Mouse (Mus musculus): ENCODE measurements around the gene Hoga1. TPM values are rescaled to one million over a fixed set of nuclear protein-coding genes. Genes with fewer than 3 reads are reported as not detected.

Hoga1 gene
- total and polyA plus RNA-seq, 3 experiments, result not detected

DNA sequence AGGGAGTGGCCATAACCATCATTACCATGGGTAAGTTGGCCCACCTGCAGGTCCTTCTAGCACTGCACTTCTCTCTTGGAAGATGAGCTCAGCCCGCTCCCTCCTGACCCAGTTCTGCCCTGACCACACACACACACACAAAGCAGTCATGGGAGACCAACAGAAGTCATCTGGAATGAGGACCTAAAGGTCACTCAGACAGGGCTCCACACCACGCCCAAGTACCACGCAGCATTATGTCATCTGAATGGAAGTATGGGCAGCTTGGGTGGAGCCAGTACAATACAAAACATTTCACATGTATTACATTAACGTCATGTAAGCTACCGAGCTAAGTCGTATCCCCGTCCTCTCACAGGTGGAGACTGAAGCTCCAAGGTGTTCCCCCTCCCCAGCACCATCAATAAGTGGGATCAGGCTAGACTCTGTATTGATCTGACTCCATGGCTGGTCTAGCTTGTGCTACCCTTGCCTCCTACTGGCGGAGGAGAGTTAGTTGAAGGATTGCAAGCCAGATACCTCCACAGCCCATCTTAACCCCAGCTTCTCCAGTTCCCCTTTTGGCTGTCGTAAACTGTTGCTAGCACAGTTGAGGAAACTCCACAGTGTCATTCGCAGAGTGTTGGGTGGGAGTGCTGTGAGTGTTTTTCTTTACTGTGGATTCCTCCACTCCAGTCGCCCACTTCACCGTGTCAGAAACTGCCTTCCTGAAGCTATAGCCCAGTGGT is 44.0 kb upstream of the Hoga1 start:
- ATAC-seq (ENCODE audit: extremely low read depth, insufficient number of reproducible peaks, low FRiP score, poor library complexity, severe bottlenecking), result no peak
- TF ChIP-seq GATA2 (IDR thresholded peaks at IDR 0.05; ENCODE audit: borderline replicate concordance, low read depth, low read length) (no peak), TAL1 (conservative IDR thresholded peaks at IDR 0.05; ENCODE audit: low read depth, low read length) (no peak), CTCF (IDR thresholded peaks at IDR 0.05; ENCODE audit: low read depth, low read length) (no peak), GATA1 (IDR thresholded peaks at IDR 0.05; ENCODE audit: borderline replicate concordance, low read length) (no peak), POLR2AphosphoS5 (IDR thresholded peaks at IDR 0.05; ENCODE audit: insufficient replicate concordance, low read depth, low read length) (no peak)
- no peaks in the 10 kb centered on the region for H3K9me3 ChIP-seq (replicated peaks)
- peaks cover 34% of the 10 kb centered on the region for H3K27me3 ChIP-seq (ENCODE audit: insufficient read depth, low read length)
- no peaks in the 10 kb centered on the region for H3K36me3 ChIP-seq (replicated peaks)
- no peaks in the 10 kb centered on the region; the same call in 1 of the 2 replicates for H3K4me1 ChIP-seq (ENCODE audit: insufficient read depth, low read depth, low read length)
- no peak for DNase-seq (ENCODE audit: low spot score)
- no peak overlapping the region for H3K4me3 ChIP-seq (ENCODE audit: low read depth, low read length)

DNA sequence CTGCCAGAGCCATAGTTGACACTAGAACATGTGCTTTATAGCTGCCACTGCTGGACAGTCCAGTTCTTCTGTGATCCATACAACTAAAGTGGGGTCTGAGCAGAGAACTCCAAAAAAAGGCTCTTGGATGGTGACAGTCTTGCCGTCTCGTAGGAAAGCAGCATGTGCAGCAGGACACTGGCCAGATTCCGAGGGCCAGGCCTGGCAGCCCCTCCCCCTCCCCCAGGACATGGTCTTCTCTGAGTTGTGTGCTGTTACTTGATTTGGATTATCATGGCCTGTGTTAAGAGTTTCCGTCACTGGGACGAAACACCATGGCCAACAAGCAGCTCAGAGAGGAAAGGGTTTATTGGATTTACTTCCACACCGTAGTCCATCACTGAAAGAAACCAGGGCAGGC is 41.2 kb upstream of the Hoga1 start:
- H3K9me3 ChIP-seq (replicated peaks), result no peaks in the 10 kb centered on the region
- no peaks in the 10 kb centered on the region for H3K36me3 ChIP-seq (replicated peaks)
- no peaks in the 10 kb centered on the region; the same call in 1 of the 2 replicates for H3K4me1 ChIP-seq (ENCODE audit: insufficient read depth, low read depth, low read length)
- H3K4me3 ChIP-seq (ENCODE audit: low read depth, low read length), result no peak overlapping the region
- TF ChIP-seq CTCF (IDR thresholded peaks at IDR 0.05; ENCODE audit: low read depth, low read length), result no peak
- DNase-seq (ENCODE audit: low spot score) (no peak), ATAC-seq (ENCODE audit: extremely low read depth, insufficient number of reproducible peaks, low FRiP score, poor library complexity, severe bottlenecking) (no peak)
- H3K27me3 ChIP-seq (ENCODE audit: insufficient read depth, low read length), result peaks cover 24% of the 10 kb centered on the region

DNA sequence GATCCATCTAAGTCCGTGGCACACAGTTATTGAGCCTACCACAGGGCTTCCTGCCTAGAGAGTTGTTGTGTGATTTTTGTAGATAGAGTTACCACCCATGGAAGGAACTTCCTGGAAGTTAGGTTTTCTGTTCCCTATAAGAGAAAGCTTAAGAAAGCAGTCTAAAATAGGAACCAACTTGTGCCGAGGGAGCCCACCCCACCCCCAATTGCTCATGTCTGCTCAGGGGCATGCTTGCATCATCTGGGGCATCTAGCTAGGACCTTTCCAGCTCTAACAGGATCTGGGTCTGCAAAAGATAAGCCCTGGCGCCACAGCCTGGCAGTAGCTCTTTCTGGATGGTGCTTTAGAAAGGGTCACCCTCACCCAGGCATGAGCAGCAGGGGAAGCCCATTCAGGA is 39.8 kb upstream of the Hoga1 start:
- peaks cover 18% of the 10 kb centered on the region for H3K27me3 ChIP-seq (ENCODE audit: insufficient read depth, low read length)
- DNase-seq (ENCODE audit: low spot score) (no peak), ATAC-seq (ENCODE audit: extremely low read depth, insufficient number of reproducible peaks, low FRiP score, poor library complexity, severe bottlenecking) (no peak)
- no peaks in the 10 kb centered on the region for H3K9me3 ChIP-seq (replicated peaks)
- TF ChIP-seq TAL1 (conservative IDR thresholded peaks at IDR 0.05; ENCODE audit: low read depth, low read length) (no peak), GATA2 (IDR thresholded peaks at IDR 0.05; ENCODE audit: borderline replicate concordance, low read depth, low read length) (no peak), POLR2AphosphoS5 (IDR thresholded peaks at IDR 0.05; ENCODE audit: insufficient replicate concordance, low read depth, low read length) (no peak), CTCF (IDR thresholded peaks at IDR 0.05; ENCODE audit: low read depth, low read length) (no peak), GATA1 (IDR thresholded peaks at IDR 0.05; ENCODE audit: borderline replicate concordance, low read length) (no peak)
- H3K4me3 ChIP-seq (ENCODE audit: low read depth, low read length), result no peak overlapping the region
- H3K4me1 ChIP-seq (ENCODE audit: insufficient read depth, low read depth, low read length), result no peaks in the 10 kb centered on the region; the same call in 1 of the 2 replicates
- no peaks in the 10 kb centered on the region for H3K36me3 ChIP-seq (replicated peaks)

DNA sequence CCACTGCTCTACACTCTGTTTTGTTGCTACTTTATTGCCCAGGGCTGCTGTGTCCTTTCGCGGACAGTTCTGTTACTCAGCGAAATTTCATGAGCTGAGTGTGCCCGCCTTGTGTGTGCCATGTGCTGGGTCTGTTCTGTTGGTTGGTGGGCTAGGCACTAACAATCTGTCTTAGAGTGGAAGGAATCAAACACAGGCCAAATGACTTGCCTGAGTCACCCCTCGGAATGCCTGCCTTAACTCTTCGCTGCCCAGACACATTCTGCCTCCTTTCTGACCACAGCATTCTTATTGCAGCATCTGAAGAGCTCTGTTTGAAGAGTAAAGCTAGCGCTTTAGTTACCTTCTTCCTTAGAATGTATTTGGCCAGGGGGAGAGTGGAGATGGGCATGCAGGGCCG is 38.8 kb upstream of the Hoga1 start:
- Histone ChIP-seq H3K4me1 (ENCODE audit: insufficient read depth, low read depth, low read length) (no peaks in the 10 kb centered on the region; the same call in 1 of the 2 replicates), H3K27me3 (ENCODE audit: insufficient read depth, low read length) (peaks cover 16% of the 10 kb centered on the region; the same call in 1 of the 2 replicates), H3K4me3 (ENCODE audit: low read depth, low read length) (no peak overlapping the region), H3K36me3 (replicated peaks) (no peaks in the 10 kb centered on the region), H3K9me3 (replicated peaks) (no peaks in the 10 kb centered on the region)
- DNase-seq (ENCODE audit: low spot score), result no peak
- TF ChIP-seq TAL1 (conservative IDR thresholded peaks at IDR 0.05; ENCODE audit: low read depth, low read length) (no peak), GATA2 (IDR thresholded peaks at IDR 0.05; ENCODE audit: borderline replicate concordance, low read depth, low read length) (no peak)
- no peak for ATAC-seq (ENCODE audit: extremely low read depth, insufficient number of reproducible peaks, low FRiP score, poor library complexity, severe bottlenecking)

DNA sequence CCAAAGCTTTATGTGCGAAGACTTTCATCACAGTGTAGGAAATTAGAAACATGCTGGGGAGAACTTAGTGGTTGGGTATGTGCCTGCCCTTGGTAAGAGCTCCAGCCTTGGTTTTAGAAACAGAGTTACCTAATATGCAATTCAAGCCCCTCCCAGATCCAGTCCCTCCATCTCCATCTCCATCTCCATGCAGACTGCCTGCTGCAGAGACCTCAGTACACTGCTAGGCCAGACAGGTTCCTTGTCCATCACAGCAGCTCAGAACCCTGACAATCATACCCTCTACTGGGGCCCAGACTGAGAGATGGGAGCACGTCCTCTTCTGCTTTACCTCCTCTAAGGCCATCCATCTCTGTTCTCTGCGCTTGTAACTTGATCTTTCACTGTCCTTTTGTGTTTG is 36.8 kb upstream of the Hoga1 start:
- Histone ChIP-seq H3K4me3 (ENCODE audit: low read depth, low read length) (no peak overlapping the region), H3K36me3 (replicated peaks) (no peaks in the 10 kb centered on the region), H3K9me3 (replicated peaks) (no peaks in the 10 kb centered on the region), H3K4me1 (ENCODE audit: insufficient read depth, low read depth, low read length) (no peaks in the 10 kb centered on the region; the same call in 1 of the 2 replicates), H3K27me3 (ENCODE audit: insufficient read depth, low read length) (peaks cover 17% of the 10 kb centered on the region; the same call in 1 of the 2 replicates)
- TF ChIP-seq POLR2AphosphoS5 (IDR thresholded peaks at IDR 0.05; ENCODE audit: insufficient replicate concordance, low read depth, low read length), result no peak
- TF ChIP-seq TAL1 (conservative IDR thresholded peaks at IDR 0.05; ENCODE audit: low read depth, low read length), result no peak
- TF ChIP-seq GATA2 (IDR thresholded peaks at IDR 0.05; ENCODE audit: borderline replicate concordance, low read depth, low read length), result no peak
- no peak for TF ChIP-seq CTCF (IDR thresholded peaks at IDR 0.05; ENCODE audit: low read depth, low read length)
- TF ChIP-seq GATA1 (IDR thresholded peaks at IDR 0.05; ENCODE audit: borderline replicate concordance, low read length), result no peak
- no peak for DNase-seq (ENCODE audit: low spot score)
- ATAC-seq (ENCODE audit: extremely low read depth, insufficient number of reproducible peaks, low FRiP score, poor library complexity, severe bottlenecking), result no peak

DNA sequence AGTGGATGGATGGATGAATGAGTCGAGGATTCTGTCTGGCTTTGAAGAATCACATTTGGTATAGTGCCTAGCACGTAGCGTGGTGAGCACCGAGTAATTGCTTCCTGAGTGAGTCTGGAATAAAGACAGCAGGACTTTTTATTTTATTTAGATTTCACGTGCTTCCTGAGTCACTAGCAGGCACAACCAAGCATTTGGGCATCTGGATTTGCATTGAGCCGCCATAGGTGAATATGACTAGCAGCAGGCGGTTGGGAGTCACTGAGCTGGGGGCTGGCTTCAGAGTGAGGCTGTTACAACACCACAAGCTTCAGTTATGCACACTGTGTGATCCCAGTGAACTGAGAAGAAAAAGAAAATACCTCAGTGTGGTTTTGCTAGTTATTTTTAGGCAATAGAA is 36.3 kb upstream of the Hoga1 start:
- no peak for DNase-seq (ENCODE audit: low spot score)
- no peaks in the 10 kb centered on the region for H3K9me3 ChIP-seq (replicated peaks)
- TF ChIP-seq POLR2AphosphoS5 (IDR thresholded peaks at IDR 0.05; ENCODE audit: insufficient replicate concordance, low read depth, low read length), result no peak
- no peak for TF ChIP-seq CTCF (IDR thresholded peaks at IDR 0.05; ENCODE audit: low read depth, low read length)
- TF ChIP-seq GATA2 (IDR thresholded peaks at IDR 0.05; ENCODE audit: borderline replicate concordance, low read depth, low read length), result no peak
- TF ChIP-seq GATA1 (IDR thresholded peaks at IDR 0.05; ENCODE audit: borderline replicate concordance, low read length), result no peak
- TF ChIP-seq TAL1 (conservative IDR thresholded peaks at IDR 0.05; ENCODE audit: low read depth, low read length), result no peak
- H3K4me3 ChIP-seq (ENCODE audit: low read depth, low read length), result no peak overlapping the region
- ATAC-seq (ENCODE audit: extremely low read depth, insufficient number of reproducible peaks, low FRiP score, poor library complexity, severe bottlenecking), result no peak
- peaks cover 19% of the 10 kb centered on the region; the same call in 1 of the 2 replicates for H3K27me3 ChIP-seq (ENCODE audit: insufficient read depth, low read length)
- no peaks in the 10 kb centered on the region; the same call in 1 of the 2 replicates for H3K4me1 ChIP-seq (ENCODE audit: insufficient read depth, low read depth, low read length)
- H3K36me3 ChIP-seq (replicated peaks), result no peaks in the 10 kb centered on the region

All from G1E (cell line).